Mouse (Mus musculus) embryonic facial prominence, embryonic 11.5 days (tissue): ENCODE data around the gene Rbsn. TPM values are rescaled to one million over a fixed set of nuclear protein-coding genes. Genes with fewer than 3 reads are reported as not detected.

Source experiments
- ATAC-seq: fragments of 200-750 bp; cut with Nextera tagmentation; replicated peaks from 2 replicates; pipeline ENCODE4 v1.8.0; 2017; ENCODE audit warnings: low read depth; ENCODE audit not compliant: insufficient number of reproducible peaks, low FRiP score, low TSS enrichment
- DNase-seq: peaks from one replicate; pipeline ENCODE4 v3.0.0-alpha.2; 2015; ENCODE audit warnings: low spot score
- H3K27ac ChIP-seq: fragments of 300-500 bp; sonication (generic); replicated peaks from 2 replicates; pipeline ENCODE4 v1.5.1; 2014; ENCODE audit warnings: mild to moderate bottlenecking, low read depth, low read length, control low read depth
- H3K27me3 ChIP-seq: fragments of 300-500 bp; sonication (generic); 2 replicates; pipeline ENCODE4 v1.6.1; 2014; ENCODE audit warnings: mild to moderate bottlenecking, low read length, moderate library complexity, mixed read lengths; ENCODE audit not compliant: control insufficient read depth, insufficient read depth
- H3K36me3 ChIP-seq: fragments of 300-500 bp; sonication (generic); replicated peaks from 2 replicates; pipeline ENCODE4 v1.6.1; 2014; ENCODE audit warnings: low read depth, mild to moderate bottlenecking, low read length, moderate library complexity, mixed read lengths; ENCODE audit not compliant: control insufficient read depth, insufficient read depth
- H3K4me1 ChIP-seq: fragments of 300-500 bp; sonication (generic); 2 replicates; pipeline ENCODE4 v1.6.1; 2014; ENCODE audit warnings: low read length, mixed read lengths; ENCODE audit not compliant: control insufficient read depth, insufficient read depth
- H3K4me2 ChIP-seq: fragments of 300-500 bp; sonication (generic); 2 replicates; pipeline ENCODE4 v1.6.1; 2014; ENCODE audit warnings: low read depth, mild to moderate bottlenecking, control low read depth, low read length, moderate library complexity
- H3K4me3 ChIP-seq: fragments of 300-500 bp; sonication (generic); 2 replicates; pipeline ENCODE4 v1.5.1; 2014; ENCODE audit warnings: low read depth, low read length, control low read depth
- H3K9ac ChIP-seq: fragments of 300-500 bp; sonication (generic); replicated peaks from 2 replicates; pipeline ENCODE4 v1.6.1; 2014; ENCODE audit warnings: mild to moderate bottlenecking, control low read depth, low read length
- H3K9me3 ChIP-seq: fragments of 300-500 bp; sonication (generic); replicated peaks from 2 replicates; pipeline ENCODE4 v1.6.1; 2016; ENCODE audit warnings: mild to moderate bottlenecking, low read length, inconsistent platforms, mixed read lengths; ENCODE audit not compliant: control insufficient read depth
- WGBS: fragments of 180-500 bp; shearing (Covaris S2); extraction: QIAGEN DNeasy Blood & Tissue Kit; methylation state at CpG from one replicate; pipeline ENCODE4 v1.1.7; 2014; 5-methylcytosine and 5-hydroxymethylcytosine counted together
- polyA plus RNA-seq: library from polyadenylated mRNA; unstranded; fragments of >200 nt; fragmentation: Nextera tagmentation; extraction: Ambion mirVana; gene quantifications from 2 replicates; pipeline ENCODE4 v1.2.1, GENCODE M21; 2014

The Rbsn gene
- 15.9 and 16.9 TPM in 2 replicates for polyA plus RNA-seq

GRCm38 (mm10) chr6:92214773-92215449 is at the start of gene Rbsn:
TSS of gene Rbsn (minus strand) at chr6:92214925.
- ATAC-seq, result peak; percentile 96
- no peaks in the 10 kb centered on the region for H3K27me3 ChIP-seq
- 0 out of 2 replicates have a peak within 1 kb of the TSS, but pooled peaks have one; percentile 28 for H3K27ac ChIP-seq
- H3K4me1 ChIP-seq, result peaks cover 2% of the 10 kb centered on the region; the same call in 1 of the 2 replicates
- DNase-seq, result peak; percentile 97
- 11% methylated on average over 35 of the region's 35 CpGs for WGBS
- H3K4me3 ChIP-seq, result peak within 1 kb of the TSS; percentile 98
- peak within 1 kb of the TSS; percentile 93 for H3K9ac ChIP-seq
- peak within 1 kb of the TSS; percentile 86 for H3K4me2 ChIP-seq
- H3K9me3 ChIP-seq, result no peaks in the 10 kb centered on the region
- H3K36me3 ChIP-seq, result no peaks in the 10 kb centered on the region

- H3K36me3 ChIP-seq, result no peaks in the 10 kb centered on the region
- no peaks in the 10 kb centered on the region for H3K4me1 ChIP-seq
- no peak overlapping the region for H3K4me3 ChIP-seq
- H3K27ac ChIP-seq, result no peak overlapping the region
- 72% methylated on average over 4 of the region's 4 CpGs for WGBS
- H3K9me3 ChIP-seq, result no peaks in the 10 kb centered on the region
- DNase-seq (no peak), ATAC-seq (no peak)
- H3K4me2 ChIP-seq, result no peak overlapping the region
- H3K27me3 ChIP-seq, result no peaks in the 10 kb centered on the region
- H3K9ac ChIP-seq, result no peak overlapping the region
These were observed 46.6 kb upstream of the Rbsn start for GRCm38 (mm10) chr6:92261162-92261843.

- no peaks in the 10 kb centered on the region for H3K9me3 ChIP-seq
- DNase-seq (no peak), ATAC-seq (no peak)
- no peaks in the 10 kb centered on the region for H3K36me3 ChIP-seq
- no peak overlapping the region for H3K9ac ChIP-seq
- H3K4me1 ChIP-seq, result no peaks in the 10 kb centered on the region
- no peak overlapping the region for H3K4me2 ChIP-seq
- no peak overlapping the region for H3K4me3 ChIP-seq
- H3K27me3 ChIP-seq, result no peaks in the 10 kb centered on the region
- no peak overlapping the region for H3K27ac ChIP-seq
These were observed 40.6 kb upstream of the Rbsn start for GRCm38 (mm10) chr6:92255346-92255745.

- no peaks in the 10 kb centered on the region for H3K4me1 ChIP-seq
- no peaks in the 10 kb centered on the region for H3K36me3 ChIP-seq
- no peaks in the 10 kb centered on the region for H3K27me3 ChIP-seq
- DNase-seq, result no peak
- ATAC-seq, result no peak
- H3K4me3 ChIP-seq, result no peak overlapping the region
- no peak overlapping the region for H3K27ac ChIP-seq
- H3K9me3 ChIP-seq, result no peaks in the 10 kb centered on the region
- H3K9ac ChIP-seq, result no peak overlapping the region
- 64% methylated on average over 3 of the region's 3 CpGs for WGBS
- H3K4me2 ChIP-seq, result no peak overlapping the region
These were observed 38.6 kb upstream of the Rbsn start for GRCm38 (mm10) chr6:92253253-92253870.

- Histone ChIP-seq H3K27ac (no peak overlapping the region), H3K27me3 (peaks cover 21% of the 10 kb centered on the region)
- 11% methylated on average over 7 of the region's 7 CpGs for WGBS
These were observed 32.6 kb upstream of the Rbsn start for GRCm38 (mm10) chr6:92247215-92247919.

GRCm38 (mm10) chr6:92246335-92246734 is 31.6 kb upstream of the Rbsn start:
- Histone ChIP-seq H3K4me1 (no peaks in the 10 kb centered on the region), H3K27ac (no peak overlapping the region)
- DNase-seq, result no peak

More at GRCm38 (mm10) chr6:92247215-92247919, 32.6 kb upstream of the Rbsn start:
- Histone ChIP-seq H3K9ac (no peak overlapping the region), H3K4me3 (no peak overlapping the region), H3K4me1 (no peaks in the 10 kb centered on the region), H3K36me3 (no peaks in the 10 kb centered on the region), H3K4me2 (no peak overlapping the region), H3K9me3 (no peaks in the 10 kb centered on the region)
- DNase-seq (no peak), ATAC-seq (no peak)

DNA sequence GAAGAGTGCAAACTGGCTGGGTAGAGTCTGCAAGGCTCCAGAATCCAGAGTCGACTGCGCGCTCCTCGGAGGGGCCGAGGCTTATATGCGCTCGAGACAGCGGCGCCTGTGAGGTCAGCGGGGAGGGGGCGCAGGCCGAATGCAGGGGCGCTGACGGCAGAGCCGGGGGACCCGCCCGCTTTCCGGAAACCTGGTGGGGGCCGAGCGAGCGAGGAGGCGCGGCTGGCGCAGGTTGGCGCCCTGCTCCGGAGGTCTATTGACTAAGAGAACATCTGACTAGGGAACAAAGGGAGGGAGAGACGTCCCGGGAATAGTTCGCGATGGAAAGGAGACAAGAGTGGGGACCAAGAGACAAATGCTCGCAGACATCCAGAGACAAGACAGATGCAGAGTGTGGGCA is 29.9 kb upstream of the Rbsn start, which contains the start of gene Trh:
TSS of gene Trh (minus strand) at position 60 of the 400 bp plus-strand sequence.
- peak within 1 kb of the TSS; percentile 33 for H3K4me3 ChIP-seq
- H3K4me2 ChIP-seq, result peak within 1 kb of the TSS; percentile 70
- peak within 1 kb of the TSS; percentile 54 for H3K9ac ChIP-seq
- no peak within 1 kb of the TSS for H3K27ac ChIP-seq
- no peaks in the 10 kb centered on the region for H3K9me3 ChIP-seq
- peaks cover 21% of the 10 kb centered on the region for H3K27me3 ChIP-seq
- DNase-seq (peak; percentile 15), ATAC-seq (no peak)
- no peaks in the 10 kb centered on the region for H3K36me3 ChIP-seq
- H3K4me1 ChIP-seq, result no peaks in the 10 kb centered on the region
- WGBS, result 1% methylated on average over 31 of the region's 31 CpGs

More at GRCm38 (mm10) chr6:92246335-92246734, 31.6 kb upstream of the Rbsn start:
- Histone ChIP-seq H3K9ac (no peak overlapping the region), H3K4me2 (no peak overlapping the region), H3K36me3 (no peaks in the 10 kb centered on the region), H3K9me3 (no peaks in the 10 kb centered on the region), H3K27me3 (peaks cover 21% of the 10 kb centered on the region), H3K4me3 (no peak overlapping the region)
- 7% methylated on average over 3 of the region's 3 CpGs for WGBS
- no peak for ATAC-seq
